Mouse (Mus musculus) cerebellum, adult 2 months (tissue): ENCODE results near the gene Serbp1.
A peak's percentile ranks its signal among the peaks of the same experiment; 100 is the strongest.

Experiments used
- CTCF ChIP-seq: fragments of 200-500 bp; IDR thresholded peaks from 2 replicates; pipeline ENCODE4 v1.5.1; 2011; ENCODE audit warnings: low read depth, mild to moderate bottlenecking, control low read depth, low read length, moderate library complexity, borderline replicate concordance; ENCODE audit not compliant: insufficient read depth
- POLR2A ChIP-seq: fragments of 200-500 bp; IDR thresholded peaks from 2 replicates; pipeline ENCODE4 v1.6.1; 2011; ENCODE audit warnings: low read length, control low read depth, borderline replicate concordance; ENCODE audit not compliant: insufficient read depth

DNA sequence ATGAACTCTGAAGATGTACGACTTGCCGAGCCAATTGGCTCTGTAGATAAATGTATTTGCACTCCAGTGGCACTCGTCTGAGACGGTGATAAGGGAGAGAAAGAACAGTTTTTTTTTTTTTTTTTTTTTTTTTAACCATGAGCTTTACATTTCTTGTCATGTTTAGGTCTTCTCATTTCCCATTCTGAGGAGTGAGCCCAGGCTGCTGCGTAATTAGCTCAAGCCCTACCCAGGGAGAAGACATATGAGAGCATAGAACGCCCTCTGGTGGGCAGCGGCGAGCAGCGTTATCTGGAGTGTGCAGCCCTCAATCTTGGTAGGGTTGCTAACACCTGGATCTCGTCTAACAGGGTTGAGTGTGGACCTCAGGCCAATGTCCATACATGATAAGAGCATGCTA, 80.5 kb downstream of the Serbp1 start:
- TF ChIP-seq POLR2A (no peak), CTCF (peak; percentile 76)
